Mouse (Mus musculus) adrenal gland, adult 8-10 months (tissue): Measurements from ENCODE around the gene Mrps15. TPM values are rescaled to one million over a fixed set of nuclear protein-coding genes. Genes with fewer than 3 reads are reported as not detected.

Experiments used
- total RNA-seq, 4 experiments: library from RNA; stranded (reverse); gene quantifications; 2 replicates each; pipeline ENCODE4 v1.2.4; 2022

Mrps15 gene
- total RNA-seq, 4 experiments from 2014 or later = 64.2 to 74.4 (median 69.4) TPM

Other genes starting within 250 kb of the Mrps15 start
- 1 to 10 TPM; 1.3 to 3.6 (median 2.8) TPM for gene Csf3r, start 22.4 kb upstream of the Mrps15 start, total RNA-seq
- gene Oscp1, start 11.6 kb downstream of the Mrps15 start, total RNA-seq = 10 to 100 TPM in 2 of 4 experiments, 1 to 10 TPM in 2; 7.5 to 20.9 (median 14.9) TPM
- 10 to 100 TPM; 22.3 to 33.2 (median 30.7) TPM for gene Lsm10, start 49.7 kb downstream of the Mrps15 start, total RNA-seq
- gene Stk40, start 57.0 kb downstream of the Mrps15 start, total RNA-seq = 10 to 100 TPM; 33.9 to 38.7 (median 37.6) TPM
- 10 to 100 TPM; 21.1 to 32.2 (median 27.0) TPM for gene Eva1b, start 100.8 kb downstream of the Mrps15 start, total RNA-seq
- gene Sh3d21, start 116.6 kb downstream of the Mrps15 start, total RNA-seq = 1 to 10 TPM; 2.7 to 5.0 (median 4.3) TPM
- gene Thrap3, start 155.8 kb downstream of the Mrps15 start, total RNA-seq = 100 to 1,000 TPM; 203 to 250 (median 221) TPM
- gene Map7d1, start 209.4 kb downstream of the Mrps15 start, total RNA-seq = 10 to 100 TPM; 55.4 to 81.7 (median 66.8) TPM
- 100 to 1,000 TPM in 1 of 4 experiments, 10 to 100 TPM in 3; 94.1 to 101 (median 96.2) TPM for gene Trappc3, start 215.4 kb downstream of the Mrps15 start, total RNA-seq
- gene Col8a2, start 239.9 kb downstream of the Mrps15 start, total RNA-seq = 1 to 10 TPM; 3.5 to 4.6 (median 4.0) TPM